Mouse (Mus musculus) forebrain, embryonic 12.5 days (tissue): ENCODE data around the gene Fgr. TPM values are rescaled to one million over a fixed set of nuclear protein-coding genes. Genes with fewer than 3 reads are reported as not detected.
A peak's percentile ranks its signal among the peaks of the same experiment; 100 is the strongest.

Experiments
- ATAC-seq: fragments of 200-750 bp; cut with Nextera tagmentation; 2 replicates; pipeline ENCODE4 v1.8.0; 2017; ENCODE audit warnings: moderate TSS enrichment; ENCODE audit not compliant: low FRiP score
- H3K27ac ChIP-seq: fragments of 300-500 bp; sonication (generic); 2 replicates; pipeline ENCODE4 v1.5.1; 2016; ENCODE audit warnings: mild to moderate bottlenecking
- H3K27me3 ChIP-seq: fragments of 300-500 bp; sonication (generic); 2 replicates; pipeline ENCODE4 v1.6.1; 2016; ENCODE audit warnings: mild to moderate bottlenecking
- H3K36me3 ChIP-seq: fragments of 300-500 bp; sonication (generic); replicated peaks from 2 replicates; pipeline ENCODE4 v1.6.1; 2016; ENCODE audit warnings: mild to moderate bottlenecking
- H3K4me1 ChIP-seq: fragments of 300-500 bp; sonication (generic); 2 replicates; pipeline ENCODE4 v1.6.1; 2016
- H3K4me2 ChIP-seq: fragments of 300-500 bp; sonication (generic); 2 replicates; pipeline ENCODE4 v1.6.1; 2016; ENCODE audit warnings: mild to moderate bottlenecking, moderate library complexity
- H3K4me3 ChIP-seq: fragments of 300-500 bp; sonication (generic); replicated peaks from 2 replicates; pipeline ENCODE4 v1.5.1; 2016; ENCODE audit warnings: mild to moderate bottlenecking
- H3K9ac ChIP-seq: fragments of 300-500 bp; sonication (generic); 2 replicates; pipeline ENCODE4 v1.6.1; 2016; ENCODE audit warnings: mild to moderate bottlenecking
- H3K9me3 ChIP-seq: fragments of 300-500 bp; sonication (generic); 2 replicates; pipeline ENCODE4 v1.6.1; 2016
- WGBS: fragments of 180-500 bp; shearing (Covaris S2); methylation state at CpG from one replicate; pipeline ENCODE4 v1.1.7; 2016; 5-methylcytosine and 5-hydroxymethylcytosine counted together
- polyA plus RNA-seq: library from polyadenylated mRNA; unstranded; fragments of >200 nt; fragmentation: Nextera tagmentation; extraction: Ambion mirVana; gene quantifications from 2 replicates; pipeline ENCODE4 v1.2.1, GENCODE M21; 2016

Gene Fgr
- polyA plus RNA-seq, 1 experiment from 2014 or later: 0.20 TPM

DNA sequence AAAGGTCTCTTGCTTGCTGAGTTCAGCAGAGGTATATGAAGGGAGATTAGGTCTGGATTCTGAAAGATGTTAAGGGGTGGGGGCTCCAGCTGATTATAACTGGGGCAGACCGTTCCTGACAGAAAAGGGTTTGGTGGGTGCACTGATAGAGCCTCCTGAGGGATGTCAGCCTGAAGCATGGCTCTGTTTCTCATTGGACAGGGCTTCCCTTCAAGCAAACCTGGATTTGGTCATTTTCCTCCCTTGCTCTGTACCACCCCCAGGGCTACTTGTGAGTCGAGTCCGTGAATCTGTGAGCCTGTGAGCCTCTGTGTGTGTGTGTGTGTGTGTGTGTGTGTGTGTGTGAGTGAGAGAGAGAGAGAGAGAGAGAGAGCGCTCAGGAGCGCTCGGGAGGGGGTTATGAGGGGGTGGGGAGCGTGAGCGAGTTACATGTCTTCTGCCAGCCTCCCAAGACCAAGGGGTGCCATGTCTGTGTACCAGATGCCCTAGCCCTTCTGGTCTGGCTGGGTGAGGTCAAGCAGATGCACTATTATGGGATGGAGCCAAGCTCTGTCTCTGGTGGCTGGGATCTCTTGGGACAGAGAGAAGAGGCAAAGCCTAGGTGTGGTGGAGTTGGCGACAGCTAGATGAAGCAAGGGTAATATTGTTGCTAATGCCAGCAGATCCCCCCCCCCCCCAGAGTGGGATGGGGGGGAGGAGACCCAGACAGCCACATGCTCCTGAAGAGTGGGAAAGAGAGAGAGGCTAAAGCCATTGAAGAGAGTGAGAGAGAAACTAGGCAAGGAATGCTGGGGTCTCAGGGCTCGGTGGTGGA is 41.2 kb downstream of the Fgr start:
- WGBS: 28% methylated on average over 9 of the region's 10 CpGs
- no peak overlapping the region for H3K9ac ChIP-seq
- peaks cover 83% of the 10 kb centered on the region for H3K4me1 ChIP-seq
- H3K4me3 ChIP-seq: 0 out of 2 replicates have a peak overlapping the region, but pooled peaks have one; percentile 11
- H3K27me3 ChIP-seq: peaks cover 11% of the 10 kb centered on the region
- H3K9me3 ChIP-seq: no peaks in the 10 kb centered on the region
- peak overlapping the region; percentile 59; the same call in 1 of the 2 replicates for H3K27ac ChIP-seq
- H3K4me2 ChIP-seq: peak overlapping the region; percentile 86
- ATAC-seq: no peak
- no peaks in the 10 kb centered on the region; the same call in 1 of the 2 replicates for H3K36me3 ChIP-seq

DNA sequence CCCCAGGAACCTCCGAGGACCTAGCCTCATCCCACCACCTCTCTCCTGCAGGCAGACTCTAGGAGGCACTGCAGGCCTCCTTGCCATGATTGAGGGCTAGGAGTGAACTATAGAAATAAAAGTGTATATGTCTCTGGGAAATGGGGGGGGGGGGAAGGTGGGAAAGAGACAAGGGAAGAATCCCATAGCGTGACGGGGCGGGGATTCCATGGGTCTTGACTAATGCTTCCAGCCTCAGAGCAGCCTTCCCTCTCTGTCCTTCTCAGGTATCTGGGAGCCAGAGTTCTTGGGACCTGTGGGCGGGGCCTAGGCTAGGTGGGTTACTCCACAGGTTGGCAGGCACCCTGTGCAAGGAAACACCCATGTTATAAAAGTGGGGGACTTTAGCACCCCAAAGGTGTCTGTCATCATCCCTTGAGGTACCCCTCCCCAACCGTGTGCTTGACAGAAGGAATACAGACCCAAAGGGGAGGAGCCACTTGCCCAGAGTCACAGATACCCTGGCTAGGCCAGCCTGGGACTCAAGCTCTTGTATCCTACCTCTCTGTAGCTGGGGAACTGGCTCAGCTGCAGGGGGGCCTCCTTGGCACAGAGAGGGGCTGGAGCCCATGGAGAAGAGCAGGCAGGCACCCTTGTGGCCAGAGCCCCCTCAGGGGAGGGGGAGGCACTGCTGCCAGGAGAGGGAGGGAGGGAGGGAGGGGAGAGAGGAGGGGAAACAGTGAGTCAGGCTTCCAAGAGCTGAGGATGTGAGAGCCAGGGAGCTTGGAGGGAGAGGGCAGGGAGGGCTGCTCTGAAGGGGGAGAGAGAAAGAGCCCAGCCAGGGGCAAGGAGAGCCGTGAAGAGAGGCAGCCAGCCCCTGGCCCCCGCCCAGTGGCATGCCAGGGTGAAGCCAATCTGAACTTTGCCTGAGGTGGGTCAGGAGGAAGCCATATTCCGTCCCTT is 42.1 kb downstream of the Fgr start:
- peak overlapping the region; percentile 26 for H3K4me2 ChIP-seq
- no peaks in the 10 kb centered on the region; the same call in 1 of the 2 replicates for H3K36me3 ChIP-seq
- peak overlapping the region; percentile 63 for H3K27ac ChIP-seq
- 0 out of 2 replicates have a peak overlapping the region, but pooled peaks have one; percentile 7 for H3K4me3 ChIP-seq
- H3K9me3 ChIP-seq: no peaks in the 10 kb centered on the region
- H3K27me3 ChIP-seq: peaks cover 3% of the 10 kb centered on the region
- H3K9ac ChIP-seq: peak overlapping the region; percentile 34; the same call in 1 of the 2 replicates
- ATAC-seq: no peak
- H3K4me1 ChIP-seq: peaks cover 83% of the 10 kb centered on the region
- 35% methylated on average over 9 of the region's 9 CpGs for WGBS

GRCm38 (mm10) chr4:133016677-133017415 is 43.0 kb downstream of the Fgr start:
- peak overlapping the region; percentile 26; the same call in 1 of the 2 replicates for H3K4me2 ChIP-seq
- H3K27me3 ChIP-seq: no peaks in the 10 kb centered on the region
- WGBS: 47% methylated on average over 4 of the region's 4 CpGs
- H3K36me3 ChIP-seq: no peaks in the 10 kb centered on the region; the same call in 1 of the 2 replicates
- no peak for ATAC-seq
- peak overlapping the region; percentile 63 for H3K27ac ChIP-seq
- no peaks in the 10 kb centered on the region for H3K9me3 ChIP-seq
- H3K9ac ChIP-seq: peak overlapping the region; percentile 44
- no peak overlapping the region for H3K4me3 ChIP-seq
- H3K4me1 ChIP-seq: peaks cover 90% of the 10 kb centered on the region

- Histone ChIP-seq H3K4me1 (peaks cover 96% of the 10 kb centered on the region), H3K9me3 (no peaks in the 10 kb centered on the region), H3K9ac (no peak overlapping the region; the same call in 1 of the 2 replicates), H3K27ac (peak overlapping the region; percentile 2; the same call in 1 of the 2 replicates), H3K4me3 (no peak overlapping the region), H3K36me3 (no peaks in the 10 kb centered on the region; the same call in 1 of the 2 replicates), H3K27me3 (no peaks in the 10 kb centered on the region), H3K4me2 (no peak overlapping the region)
- WGBS: 60% methylated on average over 6 of the region's 6 CpGs
- ATAC-seq: no peak
Observed at GRCm38 (mm10) chr4:133017597-133018262, 43.8 kb downstream of the Fgr start.

DNA sequence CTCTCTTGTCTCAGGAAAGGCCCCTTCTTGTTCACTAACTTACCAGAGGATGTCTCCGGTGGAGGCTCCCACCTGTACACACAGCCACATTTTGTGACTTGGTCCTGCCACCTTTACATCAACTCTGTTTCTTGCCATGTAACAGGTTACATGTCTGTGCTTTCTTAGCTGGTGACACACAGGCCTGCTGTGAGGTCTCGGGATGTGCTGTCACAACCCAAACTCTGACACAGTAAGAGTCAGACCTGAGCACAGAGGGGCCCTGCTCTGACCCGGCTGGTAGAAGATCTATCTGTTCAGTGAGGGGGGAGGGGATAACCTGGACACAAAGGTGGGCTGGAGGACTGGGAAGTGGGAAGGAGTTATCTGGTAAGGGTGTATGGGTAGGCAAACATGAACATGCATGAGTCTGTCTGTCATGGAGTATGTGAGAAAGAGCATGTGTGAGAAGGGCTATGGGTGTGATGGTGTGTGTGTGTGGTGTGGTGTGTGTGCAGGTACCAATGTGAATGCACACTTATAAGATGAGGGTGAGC is 44.4 kb downstream of the Fgr start:
- Histone ChIP-seq H3K27me3 (no peaks in the 10 kb centered on the region), H3K9ac (no peak overlapping the region), H3K4me1 (peaks cover 96% of the 10 kb centered on the region), H3K27ac (no peak overlapping the region), H3K4me3 (no peak overlapping the region), H3K4me2 (no peak overlapping the region), H3K9me3 (no peaks in the 10 kb centered on the region), H3K36me3 (no peaks in the 10 kb centered on the region; the same call in 1 of the 2 replicates)
- no peak for ATAC-seq
- WGBS: 72% methylated on average over 3 of the region's 3 CpGs

- peak overlapping the region; percentile 51 for H3K4me2 ChIP-seq
- no peak overlapping the region; the same call in 1 of the 2 replicates for H3K4me3 ChIP-seq
- WGBS: 16% methylated on average over 3 of the region's 6 CpGs
- H3K36me3 ChIP-seq: no peaks in the 10 kb centered on the region; the same call in 1 of the 2 replicates
- H3K27ac ChIP-seq: peak overlapping the region; percentile 79
- no peak overlapping the region for H3K9ac ChIP-seq
- no peaks in the 10 kb centered on the region for H3K9me3 ChIP-seq
- ATAC-seq: no peak
- H3K27me3 ChIP-seq: no peaks in the 10 kb centered on the region
- peaks cover 96% of the 10 kb centered on the region for H3K4me1 ChIP-seq
Observed at GRCm38 (mm10) chr4:133020721-133021120, 46.8 kb downstream of the Fgr start.

GRCm38 (mm10) chr4:133021181-133021671 is 47.3 kb downstream of the Fgr start:
- Histone ChIP-seq H3K9ac (peak overlapping the region; percentile 45; the same call in 1 of the 2 replicates), H3K36me3 (no peaks in the 10 kb centered on the region; the same call in 1 of the 2 replicates), H3K27me3 (no peaks in the 10 kb centered on the region), H3K9me3 (no peaks in the 10 kb centered on the region), H3K4me3 (no peak overlapping the region; the same call in 1 of the 2 replicates), H3K4me1 (peaks cover 96% of the 10 kb centered on the region), H3K4me2 (peak overlapping the region; percentile 51), H3K27ac (peak overlapping the region; percentile 79)
- peak; percentile 10; the same call in 1 of the 2 replicates for ATAC-seq
- WGBS: 2% methylated on average over 9 of the region's 9 CpGs

GRCm38 (mm10) chr4:133022217-133022616 is 48.3 kb downstream of the Fgr start:
- Histone ChIP-seq H3K4me1 (peaks cover 96% of the 10 kb centered on the region), H3K4me2 (peak overlapping the region; percentile 51), H3K27me3 (no peaks in the 10 kb centered on the region), H3K36me3 (no peaks in the 10 kb centered on the region), H3K27ac (peak overlapping the region; percentile 79), H3K4me3 (peak overlapping the region; percentile 22), H3K9ac (peak overlapping the region; percentile 45), H3K9me3 (no peaks in the 10 kb centered on the region)
- ATAC-seq: peak; percentile 35
- 1% methylated on average over 14 of the region's 14 CpGs for WGBS

DNA sequence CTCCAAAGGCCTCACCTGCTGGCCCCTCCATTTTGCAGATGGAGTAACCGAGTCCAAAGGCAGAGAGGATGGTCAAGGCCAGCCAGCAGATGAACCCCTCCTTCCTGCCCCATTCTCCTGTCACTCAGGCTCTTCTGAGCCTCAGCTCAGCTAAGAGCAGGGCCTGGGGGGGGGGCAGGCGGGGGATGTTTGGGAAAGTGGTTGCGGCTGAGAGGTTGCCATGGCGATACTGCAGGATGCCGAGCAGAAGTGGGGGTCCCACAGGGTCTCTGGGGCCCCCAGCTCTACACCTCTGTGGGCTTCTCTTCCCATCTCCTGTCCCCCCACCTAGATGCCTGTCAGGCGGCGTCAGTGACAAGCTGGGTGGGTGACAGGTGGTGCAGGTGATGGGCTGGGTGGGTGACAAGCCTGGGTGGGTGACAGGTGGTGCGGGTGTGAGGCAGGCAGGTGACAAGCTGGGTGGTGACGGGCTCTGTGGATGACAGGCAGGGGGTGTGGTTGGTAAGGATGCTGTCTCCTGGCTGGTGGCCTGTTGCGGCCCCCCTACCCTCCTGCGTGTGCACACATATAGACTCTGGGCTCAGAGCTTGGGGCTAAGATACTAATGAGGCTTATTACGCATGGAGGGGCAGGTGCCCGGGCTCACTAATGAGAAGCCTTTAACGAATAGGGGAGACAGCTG is 49.2 kb downstream of the Fgr start:
- ATAC-seq: peak; percentile 60
- WGBS: 17% methylated on average over 14 of the region's 14 CpGs
- H3K36me3 ChIP-seq: no peaks in the 10 kb centered on the region
- peak overlapping the region; percentile 79 for H3K27ac ChIP-seq
- H3K4me3 ChIP-seq: no peak overlapping the region
- H3K4me2 ChIP-seq: peak overlapping the region; percentile 51
- peaks cover 95% of the 10 kb centered on the region for H3K4me1 ChIP-seq
- peak overlapping the region; percentile 45; the same call in 1 of the 2 replicates for H3K9ac ChIP-seq
- no peaks in the 10 kb centered on the region for H3K27me3 ChIP-seq
- H3K9me3 ChIP-seq: no peaks in the 10 kb centered on the region

GRCm38 (mm10) chr4:133023636-133024035 is 49.7 kb downstream of the Fgr start:
- H3K4me1 ChIP-seq: peaks cover 93% of the 10 kb centered on the region
- H3K36me3 ChIP-seq: no peaks in the 10 kb centered on the region
- WGBS: 70% methylated on average over 6 of the region's 6 CpGs
- no peak overlapping the region for H3K9ac ChIP-seq
- ATAC-seq: no peak
- H3K4me2 ChIP-seq: peak overlapping the region; percentile 51; the same call in 1 of the 2 replicates
- no peak overlapping the region for H3K4me3 ChIP-seq
- no peaks in the 10 kb centered on the region for H3K9me3 ChIP-seq
- H3K27ac ChIP-seq: peak overlapping the region; percentile 79
- no peaks in the 10 kb centered on the region for H3K27me3 ChIP-seq
